Mouse (Mus musculus) kidney, adult 8-10 months (tissue): Measurements from ENCODE around the gene Rab31.

Experiments
- DNase-seq, 2 experiments: peaks; one replicate each; pipeline ENCODE4 v3.0.0; 2022

The Rab31 gene

DNA sequence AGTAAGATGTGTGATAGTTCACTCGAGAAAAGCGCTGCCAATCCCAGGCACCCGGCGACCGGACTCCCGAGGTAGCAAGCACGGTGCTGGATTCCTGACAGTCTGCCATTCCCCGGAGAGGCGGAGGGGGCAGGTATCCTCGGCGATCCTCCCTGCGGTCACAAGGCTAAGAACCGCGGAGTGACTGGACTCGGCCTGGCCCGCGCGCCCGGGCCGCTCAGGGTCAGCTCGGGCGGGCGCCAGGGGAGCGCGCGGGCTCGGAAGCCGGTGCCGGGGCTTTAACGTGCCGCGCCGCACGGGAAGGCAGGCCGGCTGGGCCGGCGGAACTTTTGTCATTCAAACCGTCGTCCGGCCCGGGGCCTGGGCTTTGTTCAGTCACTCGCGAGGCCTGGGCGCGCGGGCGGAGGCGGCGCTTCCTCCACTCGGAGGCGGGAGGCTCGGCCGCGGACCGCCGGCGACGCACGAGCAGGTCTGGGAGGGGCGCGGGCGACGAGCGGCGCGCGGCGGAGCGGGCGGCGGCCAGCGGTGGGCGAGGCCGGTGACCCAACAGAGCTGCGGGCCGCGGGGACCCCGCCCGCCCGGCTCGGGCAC, 10.1 kb upstream of the Rab31 start, which contains the start of gene Ppp4r1:
Gene Ppp4r1 (plus strand): TSS at position 23 of the 591 bp plus-strand sequence.
- peak; percentile 75 to 83 for DNase-seq

DNA sequence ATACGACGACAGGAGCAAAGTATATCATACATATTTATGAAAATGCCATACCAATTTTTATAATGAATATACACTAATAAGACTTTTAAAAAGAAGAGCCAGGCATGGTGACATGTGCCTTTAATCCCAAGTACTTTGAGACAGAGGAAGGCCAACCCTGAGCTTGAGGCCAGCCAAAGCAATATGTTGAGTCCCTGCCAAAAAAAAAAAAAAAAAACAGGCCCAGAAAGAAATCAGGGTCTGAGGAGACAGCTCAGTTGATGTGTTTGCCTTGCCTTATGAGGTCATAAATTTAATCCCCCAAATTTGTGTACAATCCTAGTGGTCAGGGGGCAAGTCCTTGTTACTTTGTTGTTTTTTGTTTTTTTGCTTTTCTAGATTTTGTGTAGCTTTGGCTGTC, 8.4 kb upstream of the Rab31 start:
- DNase-seq, result no peak

DNA sequence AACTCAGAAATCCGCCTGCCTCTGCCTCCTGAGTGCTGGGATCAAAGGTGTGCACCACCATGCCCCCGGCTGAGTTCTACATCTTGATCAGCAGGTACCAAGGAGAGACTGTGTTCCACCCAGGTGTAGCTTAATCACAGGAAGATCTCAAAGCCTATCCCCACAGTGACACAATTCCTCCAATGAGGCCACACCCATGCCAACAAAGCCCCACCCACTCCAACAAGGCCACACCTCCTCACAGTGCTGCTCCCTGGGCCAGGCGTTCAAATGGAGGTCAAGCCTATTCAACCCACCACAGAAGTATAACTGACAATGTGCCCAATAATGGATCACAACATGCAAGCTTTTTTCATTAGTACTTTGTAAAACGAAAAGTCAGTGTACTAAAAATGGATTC, 4.9 kb upstream of the Rab31 start:
- DNase-seq, result no peak

DNA sequence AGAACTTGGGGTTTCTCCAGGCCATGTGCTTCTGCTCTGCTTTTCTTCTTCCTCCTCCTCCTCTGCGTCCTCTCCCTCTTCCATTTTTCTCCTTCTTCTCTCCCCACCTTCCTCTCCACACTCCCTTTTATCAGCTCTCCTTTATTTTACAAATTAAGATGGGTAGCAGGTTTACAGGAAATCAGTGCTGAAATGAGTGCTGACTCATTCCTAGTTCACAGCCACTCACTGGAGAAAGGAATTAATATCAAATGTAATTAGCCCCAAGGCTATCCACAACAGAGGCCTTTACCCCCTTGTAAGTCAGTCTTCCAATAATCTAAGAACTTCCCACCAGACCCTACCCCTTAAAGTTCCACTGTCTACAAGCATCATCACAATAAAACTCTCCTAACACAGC, 3.7 kb upstream of the Rab31 start:
- no peak for DNase-seq

DNA sequence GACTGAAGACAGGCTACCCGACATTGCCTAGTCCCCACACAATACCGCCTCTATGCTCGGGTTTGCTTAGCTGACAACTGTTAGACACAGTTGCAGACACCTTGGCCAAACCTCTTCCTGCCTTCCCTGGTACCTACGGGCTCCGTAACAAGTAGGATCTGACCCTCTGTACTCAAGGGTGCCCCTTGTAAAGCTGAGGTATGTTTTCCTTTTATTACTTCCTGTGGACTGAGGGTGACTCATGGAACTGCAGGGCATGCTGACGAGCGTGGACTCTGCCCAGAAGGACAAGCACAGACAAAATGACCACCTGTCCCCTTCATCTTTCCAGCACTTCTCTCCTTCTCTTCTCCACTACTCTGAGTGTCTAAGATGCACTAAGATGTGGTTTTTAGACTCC, 1.9 kb upstream of the Rab31 start:
- no peak for DNase-seq

DNA sequence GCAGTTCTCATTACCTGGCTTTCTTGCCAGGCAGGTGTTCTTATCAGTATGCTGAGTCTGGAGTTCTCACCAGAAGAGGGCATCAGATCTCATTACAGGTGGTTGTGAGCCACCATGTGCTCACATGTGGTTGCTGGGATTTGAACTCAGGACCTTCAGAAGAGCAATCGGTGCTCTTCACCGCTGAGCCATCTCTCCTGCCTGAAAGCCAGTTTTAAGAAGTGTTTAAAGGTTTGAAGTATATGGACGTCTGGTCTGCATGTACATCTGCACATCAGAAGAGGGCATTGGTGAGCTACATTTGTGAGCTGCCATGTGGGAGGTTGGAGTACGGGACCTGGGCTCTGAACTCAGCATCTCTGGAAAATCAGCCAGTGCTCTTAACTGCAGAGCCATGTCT, 1.1 kb upstream of the Rab31 start:
- DNase-seq, result no peak

DNA sequence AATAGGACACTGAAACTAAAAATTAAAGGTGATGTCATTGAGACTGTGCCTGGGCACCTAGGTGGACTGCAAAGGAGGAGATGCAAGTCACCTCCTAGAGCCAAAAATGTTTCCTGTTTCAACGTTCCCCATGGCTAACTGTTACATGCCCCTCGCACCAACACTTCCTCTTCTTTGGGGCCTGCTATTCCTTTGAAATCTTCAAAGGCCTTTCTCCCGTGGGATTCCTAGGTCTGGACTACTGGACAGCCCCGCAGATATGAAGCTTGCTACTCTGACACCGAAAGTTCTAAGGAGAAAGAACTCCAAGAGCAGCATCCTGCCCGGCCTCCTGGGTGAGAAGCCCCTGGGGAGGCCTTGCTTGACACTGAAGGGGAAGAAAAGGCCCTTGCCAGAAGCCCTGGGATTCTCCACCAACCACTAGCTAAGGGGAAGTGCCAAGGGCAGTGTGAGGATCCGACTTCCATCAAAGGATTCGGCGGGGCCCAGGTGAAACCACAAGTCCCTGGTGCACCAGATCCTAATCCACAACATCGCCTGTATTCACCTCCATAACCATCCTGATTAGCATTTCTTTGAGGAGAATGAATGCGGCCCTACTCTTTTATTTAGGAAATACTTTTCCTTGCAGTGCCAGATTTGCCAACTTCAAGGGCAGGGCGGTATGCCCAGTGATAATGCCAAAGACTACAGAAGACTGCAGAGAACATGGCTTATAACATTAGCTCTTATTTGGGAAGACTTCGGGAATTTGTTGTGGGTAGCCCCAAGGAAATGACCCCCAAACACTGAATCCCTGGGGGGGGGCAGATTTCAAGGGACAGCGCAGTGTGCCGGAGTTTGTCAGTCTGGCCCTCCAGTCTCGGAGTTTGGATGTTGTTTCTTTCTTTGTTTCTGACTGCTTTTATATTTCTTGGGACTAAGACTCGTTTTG, 1.3 kb downstream of the Rab31 start:
- DNase-seq, result no peak

DNA sequence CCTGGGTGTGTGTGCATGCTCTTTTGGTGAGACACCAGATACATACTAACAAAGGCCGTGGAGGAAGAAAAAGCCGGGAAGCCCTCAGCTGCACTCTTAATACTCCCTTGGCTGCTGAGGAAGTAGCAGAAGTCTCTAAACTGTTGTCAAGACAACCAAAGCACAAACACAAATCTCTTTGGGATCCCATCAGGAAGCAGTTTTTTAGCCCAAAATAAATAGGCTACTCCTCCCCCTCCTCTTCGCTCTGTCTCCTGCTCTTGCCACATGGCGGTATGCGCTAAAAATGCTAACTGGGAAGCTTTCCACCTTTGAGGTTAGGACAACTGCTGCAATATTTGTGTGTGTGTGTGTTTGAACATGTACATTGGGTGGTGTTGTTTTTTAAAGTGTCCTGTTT, 4.1 kb downstream of the Rab31 start:
- DNase-seq, result no peak

DNA sequence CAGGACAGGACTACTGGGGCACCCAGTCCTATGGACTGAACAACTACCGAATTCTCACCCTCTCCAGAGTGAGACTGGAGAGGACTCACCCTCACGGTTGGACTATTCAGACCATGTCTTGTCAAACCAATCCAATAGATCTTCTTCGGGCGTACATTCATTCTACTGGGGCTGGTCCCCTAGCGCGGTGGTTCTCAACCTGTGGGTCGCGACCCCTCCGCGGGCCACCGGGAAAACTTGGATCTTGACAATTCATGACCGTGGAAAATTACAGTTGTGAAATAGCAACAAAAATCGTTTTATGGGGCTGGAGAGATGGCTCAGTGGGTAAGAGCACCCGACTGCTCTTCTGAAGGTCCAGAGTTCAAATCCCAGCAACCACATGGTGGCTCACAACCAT, 9.3 kb downstream of the Rab31 start:
- DNase-seq, result no peak

DNA sequence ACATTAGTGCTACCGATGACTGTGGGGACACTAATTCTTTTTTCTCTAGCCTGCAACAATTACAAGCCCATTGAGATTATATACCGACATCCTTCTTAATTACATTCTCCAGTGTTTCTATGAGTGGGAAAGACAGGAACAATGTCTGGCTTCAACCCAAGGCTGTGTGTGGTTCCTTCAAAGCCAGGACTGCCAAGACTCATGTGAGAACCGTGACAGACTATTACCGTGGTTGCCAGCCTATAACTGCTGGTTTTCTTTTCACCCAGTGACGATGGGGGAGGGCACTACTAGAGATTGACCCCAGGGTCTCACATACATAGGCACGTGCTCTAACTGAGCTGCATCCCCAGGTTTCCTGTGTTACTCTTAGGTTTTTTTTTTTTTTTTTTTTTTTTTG, 15.4 kb downstream of the Rab31 start:
- DNase-seq, result no peak

DNA sequence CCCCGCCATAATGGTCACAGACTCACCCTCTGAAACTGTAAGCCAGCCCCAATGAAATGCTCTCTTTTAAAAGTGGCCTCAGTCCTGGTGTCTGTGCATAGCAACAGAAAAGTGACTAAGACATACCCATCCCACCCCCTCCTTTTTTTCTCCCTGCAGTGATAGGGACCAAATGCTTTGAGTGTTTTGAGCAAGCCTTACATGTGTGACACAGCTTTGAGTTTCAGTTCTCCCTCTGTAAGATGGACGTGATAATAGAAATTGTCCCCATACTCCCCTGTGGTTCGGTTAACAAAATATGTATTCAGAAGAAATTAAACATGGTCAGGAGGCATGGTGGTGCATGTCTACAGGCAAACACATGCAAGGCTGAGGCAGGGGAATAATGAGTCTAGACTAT, 16.7 kb downstream of the Rab31 start:
- no peak for DNase-seq

DNA sequence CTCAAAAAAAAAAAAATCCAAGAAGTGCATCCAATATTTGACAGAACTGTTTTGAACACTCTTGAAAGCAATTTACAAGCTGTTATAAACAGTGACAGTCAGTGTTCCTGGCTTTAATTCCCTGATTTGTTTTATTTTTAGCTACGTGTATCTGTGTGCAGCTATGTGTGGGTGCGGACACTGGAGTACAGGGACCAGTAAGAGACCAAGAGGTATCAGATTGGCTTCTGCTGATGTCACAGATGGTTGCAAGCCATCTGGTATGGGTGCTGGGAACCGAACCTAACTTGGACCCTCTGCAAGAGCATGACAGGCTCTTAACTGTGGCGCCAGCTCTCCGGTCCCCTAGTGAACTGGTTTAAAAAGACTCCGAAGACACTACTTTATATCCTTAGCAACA, 19.4 kb downstream of the Rab31 start:
- no peak for DNase-seq

DNA sequence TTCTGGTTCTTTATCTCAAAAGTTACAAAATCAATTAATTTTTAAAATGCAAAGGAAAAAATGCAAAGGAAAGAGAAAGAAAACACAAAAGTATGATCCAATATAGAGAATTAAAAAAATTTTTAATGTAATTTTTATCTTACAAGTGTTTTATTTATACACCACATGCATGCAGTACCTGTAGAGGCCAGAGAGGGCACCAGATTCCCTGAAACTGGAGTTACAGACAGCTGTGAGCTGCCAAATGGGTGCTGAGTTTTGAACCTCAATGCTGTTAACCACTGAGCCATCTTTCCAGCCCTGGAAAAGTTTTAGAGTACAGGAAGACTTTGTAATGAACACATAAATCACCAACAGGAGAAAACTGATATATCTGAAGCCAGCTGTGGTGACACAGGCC, 22.3 kb downstream of the Rab31 start:
- DNase-seq, result no peak

DNA sequence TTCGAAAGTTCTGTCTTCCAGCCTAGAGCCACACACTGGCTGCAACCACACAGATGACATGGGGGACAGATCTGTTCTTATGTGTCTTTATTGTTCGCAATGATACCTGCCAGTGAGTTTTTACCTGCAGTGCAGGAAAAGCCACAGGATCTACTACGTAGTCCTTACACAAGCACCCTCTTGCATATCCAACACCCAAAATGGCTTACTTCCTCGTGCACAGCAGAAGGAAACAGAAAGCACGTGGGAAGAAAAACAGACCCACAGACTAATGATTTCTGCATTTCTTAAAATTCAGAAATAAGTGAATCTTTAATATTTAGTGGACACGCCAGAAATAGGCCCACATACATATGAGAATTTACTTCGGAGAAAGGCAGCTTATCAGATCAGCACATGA, 22.7 kb downstream of the Rab31 start:
- no peak for DNase-seq

DNA sequence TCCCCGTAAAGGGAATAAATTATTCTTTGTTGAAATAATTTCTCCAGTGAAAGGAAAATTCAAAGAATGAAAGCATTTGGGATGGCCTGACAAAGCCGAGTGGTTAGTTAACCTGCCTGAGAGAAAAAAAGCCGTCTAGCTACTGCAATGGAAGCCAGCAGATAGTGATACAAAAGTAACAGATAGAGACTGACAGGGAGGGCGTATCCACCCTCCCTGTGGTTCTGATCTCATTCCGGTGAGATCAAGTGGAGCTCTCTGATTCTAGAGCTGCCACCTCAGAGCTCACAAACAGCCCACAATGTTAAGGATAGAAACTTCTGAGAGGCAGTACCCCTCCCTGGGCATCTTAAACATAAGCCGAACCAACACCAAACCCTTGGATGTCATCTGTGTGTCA, 23.6 kb downstream of the Rab31 start:
- no peak for DNase-seq

DNA sequence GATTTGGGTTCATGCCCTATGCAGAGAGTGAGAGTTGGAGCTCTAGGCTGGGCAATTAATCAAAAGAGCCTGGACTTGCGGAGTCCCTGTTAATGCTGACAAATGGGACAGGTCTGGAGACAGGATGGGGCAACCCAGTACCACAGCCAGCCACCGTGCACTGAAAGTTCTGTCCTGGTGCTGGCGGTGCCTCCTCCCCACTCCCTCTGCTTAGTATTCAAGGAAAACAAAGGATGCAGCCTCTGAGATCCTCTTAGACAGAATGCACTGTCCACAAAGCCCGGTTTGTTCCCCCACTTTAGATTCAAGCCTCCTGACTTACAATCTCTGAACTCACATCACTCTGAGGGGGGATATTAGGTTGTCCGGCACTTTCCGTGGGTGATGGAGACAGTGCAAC, 26.2 kb downstream of the Rab31 start:
- no peak for DNase-seq

DNA sequence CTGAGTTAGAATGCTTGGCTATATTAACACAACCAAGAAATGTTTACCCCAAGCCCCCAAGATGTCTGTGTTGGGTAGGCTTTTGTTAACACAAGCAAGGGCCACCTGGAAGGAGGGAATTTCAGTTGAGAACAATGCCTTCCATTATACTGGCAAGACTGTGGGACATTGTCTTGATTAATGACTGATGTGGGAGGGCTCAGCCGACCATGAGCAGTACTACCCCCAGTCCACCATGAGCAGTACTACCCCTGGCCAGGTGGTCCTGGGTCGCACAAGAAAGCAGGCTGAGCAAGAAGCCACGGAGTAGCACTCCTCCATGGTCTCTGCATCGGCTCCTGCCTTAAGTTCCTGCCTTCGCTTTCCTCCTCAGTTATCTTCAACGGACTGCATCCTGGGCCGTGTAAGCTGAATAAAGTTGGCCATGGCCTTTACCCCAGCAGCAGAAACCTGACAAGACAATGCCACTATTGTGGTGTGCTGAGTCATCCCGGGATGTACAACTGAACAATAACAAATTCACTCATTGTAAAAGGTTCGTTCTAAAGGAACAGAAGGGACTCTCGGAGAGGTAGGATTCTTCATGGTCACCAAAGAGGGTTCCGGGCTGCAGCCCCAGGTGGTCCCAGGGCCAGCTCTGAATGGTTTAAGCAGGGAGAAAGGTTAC, 28.8 kb downstream of the Rab31 start:
- DNase-seq, result no peak

DNA sequence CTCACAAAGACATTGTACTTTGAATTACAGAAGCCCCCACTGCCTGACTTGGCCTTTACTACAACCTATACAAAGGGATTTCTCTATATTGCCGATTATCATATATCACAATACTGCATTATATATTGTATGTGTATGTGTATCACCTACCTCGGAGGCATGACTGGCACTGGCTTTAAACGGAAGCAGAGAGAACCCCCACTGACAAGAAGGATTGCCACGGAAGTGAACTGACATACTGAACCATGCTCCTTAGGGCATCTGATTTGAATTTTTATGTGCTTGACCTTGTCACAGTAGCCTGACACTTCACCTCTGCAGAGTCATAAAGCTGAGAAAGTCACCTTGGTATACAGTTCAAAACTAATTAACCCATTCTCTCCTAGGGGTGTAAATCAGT, 29.6 kb downstream of the Rab31 start:
- DNase-seq, result peak in 1 of 2 experiments; percentile 39

DNA sequence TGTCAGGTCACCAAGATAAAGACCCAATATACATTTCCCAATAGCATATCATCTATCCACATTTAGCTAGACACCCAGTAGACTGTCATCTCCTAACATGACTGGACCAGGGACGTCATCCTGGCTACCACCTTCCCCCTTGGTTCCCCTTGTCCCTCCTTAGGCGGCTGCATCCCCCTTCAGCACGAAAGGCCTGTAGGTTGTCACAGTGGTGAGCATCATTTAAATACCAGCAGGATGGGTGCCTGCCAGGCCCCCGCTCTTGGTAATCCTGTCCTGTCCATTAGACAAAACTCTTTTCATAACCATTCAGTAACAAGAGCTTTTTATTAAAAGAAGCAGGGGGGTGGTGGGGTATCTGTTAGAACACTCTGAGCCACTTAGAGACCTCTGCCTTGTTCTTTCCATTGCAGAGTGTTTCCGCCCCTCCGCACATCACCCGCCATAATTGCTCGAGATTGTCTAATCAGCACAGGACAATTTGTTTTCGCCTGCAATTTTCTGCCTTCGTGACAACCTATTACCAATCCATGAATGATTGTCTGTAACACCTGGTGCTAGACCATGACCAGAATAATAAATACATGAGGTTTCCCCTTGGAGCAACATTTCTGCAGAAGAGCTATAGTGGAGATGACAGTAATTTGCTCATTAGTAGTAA, 30.2 kb downstream of the Rab31 start:
- no peak for DNase-seq

DNA sequence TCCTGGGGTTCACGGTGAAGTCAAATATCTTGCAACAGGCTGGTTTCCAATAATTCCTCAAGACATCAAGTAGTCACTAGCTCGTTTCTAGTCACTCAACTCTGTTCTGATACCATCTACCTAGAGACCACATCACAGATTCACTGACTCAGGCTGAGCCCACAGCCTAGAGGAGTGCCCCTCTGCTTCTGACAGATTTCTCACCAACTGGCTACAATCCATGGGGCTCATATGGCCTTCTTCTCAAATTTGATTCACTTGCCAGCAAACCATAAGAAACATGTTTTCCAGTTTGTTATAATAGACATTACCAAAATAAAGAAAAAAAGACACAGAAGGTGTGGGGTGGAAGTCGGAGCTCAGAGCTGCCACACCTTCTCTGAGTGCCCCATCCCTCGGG, 31.0 kb downstream of the Rab31 start:
- no peak for DNase-seq

DNA sequence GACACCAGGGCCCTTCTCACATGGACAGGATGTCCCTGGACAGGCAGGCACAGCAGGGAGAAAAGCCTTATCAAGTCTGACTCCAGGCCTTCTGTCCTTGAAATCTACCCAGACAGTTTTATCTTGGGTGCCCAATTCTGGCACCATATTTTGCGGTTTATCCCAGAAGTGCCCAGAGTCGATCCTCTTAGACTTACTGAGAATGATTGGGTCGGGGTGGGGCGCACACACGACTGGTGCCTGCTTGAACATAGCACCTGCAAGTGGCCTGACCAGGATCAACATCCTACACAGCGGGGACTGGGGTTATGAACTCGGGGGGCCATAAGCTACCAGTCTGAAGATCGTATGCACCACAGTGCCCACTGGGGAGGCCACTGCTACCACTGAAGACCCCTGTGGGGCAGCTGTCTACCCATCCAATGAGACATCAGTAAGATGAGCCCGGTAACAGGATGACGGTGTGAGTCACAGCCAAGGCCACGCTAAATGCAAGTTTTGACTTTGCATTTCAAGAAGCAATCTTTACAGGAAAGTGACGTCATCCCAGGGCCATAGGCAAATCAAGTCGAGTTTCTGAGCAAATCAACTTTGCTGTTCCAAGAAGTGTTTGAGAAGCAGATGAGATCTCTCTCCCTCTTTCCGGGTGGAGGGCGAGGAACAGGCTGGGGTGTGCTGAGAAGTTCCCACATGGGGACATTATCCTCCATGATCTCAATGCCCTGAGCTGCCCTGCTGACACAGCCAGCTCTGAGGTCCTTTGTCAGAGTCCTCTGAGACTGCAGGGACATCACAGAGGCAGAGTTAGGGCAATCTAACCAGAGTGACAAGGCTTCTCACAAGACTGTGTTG, 32.5 kb downstream of the Rab31 start:
- DNase-seq, result no peak

DNA sequence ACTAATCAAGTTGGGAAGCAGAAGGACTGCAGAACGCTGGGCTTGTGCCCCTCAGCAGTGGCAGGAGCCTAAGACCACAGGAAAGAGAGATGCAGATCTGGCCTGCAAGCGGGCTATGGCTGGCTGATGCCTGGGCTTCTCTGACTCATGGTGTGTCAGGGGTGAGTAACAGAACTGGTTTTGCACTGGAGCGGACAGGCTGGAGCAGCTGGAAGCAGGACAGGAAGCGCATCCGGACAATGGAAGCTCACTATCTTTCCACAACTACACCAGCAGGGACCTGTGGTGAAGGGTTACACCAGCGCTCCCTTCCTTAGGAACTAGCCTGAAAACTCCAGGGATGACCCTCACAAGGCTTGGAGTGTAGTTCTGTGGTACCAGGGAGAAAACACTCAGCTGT, 34.9 kb downstream of the Rab31 start:
- peak; percentile 17 to 25 for DNase-seq

DNA sequence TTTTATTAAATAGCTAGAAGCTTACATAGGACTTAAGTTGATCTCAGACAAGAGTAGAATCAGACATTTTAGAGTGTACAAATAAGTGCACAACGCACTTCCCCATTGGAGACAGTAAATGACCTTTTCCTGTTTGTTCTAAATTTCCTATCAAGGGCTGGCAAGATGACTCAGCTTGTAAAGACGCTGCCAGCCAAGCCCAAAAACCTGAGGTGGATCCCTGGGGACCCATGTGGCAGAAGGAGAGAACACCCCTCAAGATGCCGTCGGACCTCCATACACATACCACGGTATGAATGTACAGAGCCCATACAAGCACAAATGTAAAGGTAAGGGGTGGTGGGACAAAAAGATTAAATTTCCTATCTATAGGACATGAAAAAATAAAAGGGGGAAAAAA, 35.4 kb downstream of the Rab31 start:
- no peak for DNase-seq
